In genomic region chr9:112075273-112075672, GRCm38 (mm10) we compare ENCODE assay signal across 16 mouse cellular contexts.
DNase-seq lines count a peak whose midpoint lies in the region; ATAC-seq lines count a peak whose summit lies in the region.
"Had no signal": no experiment of that assay in that cellular context is flagged by ENCODE, and none has a peak within 500 bp of the region (broad histone marks: within the 10 kb centered on the region; RNA-seq: fewer than 3 reads in every experiment).

No protein-coding gene starts in this region.

- ATAC-seq in neural tube, embryonic 11.5 days (ENCODE audit: insufficient read depth, low FRiP score, low TSS enrichment): no peak
- ATAC-seq in midbrain, embryonic 14.5 days (ENCODE audit: low FRiP score, low TSS enrichment): peak; percentile 56; the same call in 1 of the 2 replicates
- ATAC-seq: Patski had no signal

- no peak overlapping the region; the same call in 1 of the 2 replicates for H3K9ac ChIP-seq in neural tube, embryonic 11.5 days (ENCODE audit: low read length)
- no peak overlapping the region for H3K9ac ChIP-seq in midbrain, embryonic 14.5 days (replicated peaks; ENCODE audit: low read length)
- H3K9ac ChIP-seq: liver, embryonic 13.5 days had no signal

- WGBS in neural tube, embryonic 11.5 days: 74% methylated on average over 5 of the region's 5 CpGs
- WGBS in hindbrain, embryonic 10.5 days: 71% methylated on average over 5 of the region's 5 CpGs
- WGBS in midbrain, embryonic 14.5 days: 20% methylated on average over 5 of the region's 5 CpGs

- H3K27me3 ChIP-seq in neural tube, embryonic 11.5 days (ENCODE audit: control insufficient read depth, insufficient read depth, low read length): no peaks in the 10 kb centered on the region
- H3K27me3 ChIP-seq in hindbrain, embryonic 10.5 days (ENCODE audit: insufficient read depth, poor library complexity, severe bottlenecking): no peaks in the 10 kb centered on the region
- H3K27me3 ChIP-seq in midbrain, embryonic 14.5 days (ENCODE audit: control insufficient read depth, insufficient read depth, low read length): no peaks in the 10 kb centered on the region
- H3K27me3 ChIP-seq: CH12.LX; liver, embryonic 13.5 days; Patski had no signal

- no peaks in the 10 kb centered on the region for H3K4me1 ChIP-seq in neural tube, embryonic 11.5 days (ENCODE audit: control insufficient read depth, insufficient read depth, low read length)
- H3K4me1 ChIP-seq in hindbrain, embryonic 10.5 days (replicated peaks): peaks cover 16% of the 10 kb centered on the region
- H3K4me1 ChIP-seq in midbrain, embryonic 14.5 days (ENCODE audit: control insufficient read depth, insufficient read depth, low read length): peaks cover 29% of the 10 kb centered on the region
- H3K4me1 ChIP-seq: liver, embryonic 13.5 days had no signal

- no peaks in the 10 kb centered on the region for H3K36me3 ChIP-seq in neural tube, embryonic 11.5 days (ENCODE audit: control insufficient read depth, insufficient read depth, low read length)
- no peaks in the 10 kb centered on the region for H3K36me3 ChIP-seq in hindbrain, embryonic 10.5 days
- no peaks in the 10 kb centered on the region for H3K36me3 ChIP-seq in midbrain, embryonic 14.5 days (ENCODE audit: control insufficient read depth, insufficient read depth, low read length)
- H3K36me3 ChIP-seq: liver, embryonic 13.5 days had no signal

- H3K9me3 ChIP-seq in neural tube, embryonic 11.5 days (ENCODE audit: control insufficient read depth, low read length): no peaks in the 10 kb centered on the region
- no peaks in the 10 kb centered on the region for H3K9me3 ChIP-seq in hindbrain, embryonic 10.5 days
- no peaks in the 10 kb centered on the region for H3K9me3 ChIP-seq in midbrain, embryonic 14.5 days (ENCODE audit: control insufficient read depth, low read length)
- H3K9me3 ChIP-seq: liver, embryonic 13.5 days had no signal

- H3K4me2 ChIP-seq in neural tube, embryonic 11.5 days (ENCODE audit: low read depth): no peak overlapping the region
- peak overlapping the region; percentile 7; the same call in 1 of the 2 replicates for H3K4me2 ChIP-seq in midbrain, embryonic 14.5 days (ENCODE audit: low read length)
- H3K4me2 ChIP-seq: heart, embryonic 11.5 days; liver, embryonic 13.5 days had no signal

- H3K27ac ChIP-seq in neural tube, embryonic 11.5 days (ENCODE audit: low read depth, low read length): peak overlapping the region; percentile 15; the same call in 1 of the 2 replicates
- peak overlapping the region; percentile 59 for H3K27ac ChIP-seq in hindbrain, embryonic 10.5 days
- peak overlapping the region; percentile 85 for H3K27ac ChIP-seq in midbrain, embryonic 14.5 days (replicated peaks; ENCODE audit: low read depth, low read length)
- H3K27ac ChIP-seq: liver, embryonic 13.5 days had no signal

- no peak overlapping the region for H3K4me3 ChIP-seq in neural tube, embryonic 11.5 days (ENCODE audit: low read depth, low read length)
- H3K4me3 ChIP-seq in hindbrain, embryonic 10.5 days: no peak overlapping the region
- H3K4me3 ChIP-seq in midbrain, embryonic 14.5 days (replicated peaks; ENCODE audit: low read depth, low read length): no peak overlapping the region
- H3K4me3 ChIP-seq: liver, embryonic 13.5 days had no signal

- DNase-seq in neural tube, embryonic 11.5 days (ENCODE audit: low spot score): no peak
- DNase-seq in neural tube, embryonic 10.5 days (ENCODE audit: extremely low spot score, low spot score): no peak
- no peak for DNase-seq in hindbrain, embryonic 10.5 days (ENCODE audit: low spot score)
- DNase-seq in midbrain, embryonic 14.5 days: peak; percentile 80
- DNase-seq in adrenal gland, adult 2 months: no peak
- DNase-seq in ovary, adult 18-20 months (ENCODE audit: low spot score): no peak
- no peak for DNase-seq in frontal cortex, postnatal 25 days (ENCODE audit: low spot score in 2 of 2)
- DNase-seq: cerebellum, adult 9-10 months; gastrocnemius, postnatal 25 days; heart, postnatal 36 days; kidney, adult 9 months; liver, embryonic 13.5 days; lung, postnatal 14 days had no signal

Comparison
In these comparisons a context has a peak if more than half of its experiments do, and no peak if none do; other contexts are left out.
1. H3K27ac ChIP-seq: peak in every context shown above with its lines; median percentile 85 in midbrain, embryonic 14.5 days; 59 in hindbrain, embryonic 10.5 days; 15 in neural tube, embryonic 11.5 days.